Mouse (Mus musculus) G1E (cell line): ENCODE results near the gene Rnase13. TPM values are rescaled to one million over a fixed set of nuclear protein-coding genes. Genes with fewer than 3 reads are reported as not detected.

ENCODE experiments used
- ATAC-seq: 2 replicates; pipeline ENCODE4 v1.8.0; 2016; ENCODE audit warnings: mild to moderate bottlenecking; ENCODE audit not compliant: insufficient number of reproducible peaks, poor library complexity, low FRiP score, severe bottlenecking; ENCODE audit errors: extremely low read depth
- DNase-seq: peaks from one replicate; pipeline ENCODE4 v3.0.0; 2012; ENCODE audit warnings: low spot score
- H3K27me3 ChIP-seq: 2 replicates; pipeline ENCODE4 v1.6.1; 2012; ENCODE audit warnings: mild to moderate bottlenecking, low read length, inconsistent platforms; ENCODE audit not compliant: insufficient read depth
- H3K36me3 ChIP-seq: replicated peaks from 2 replicates; pipeline ENCODE3; 2012; ENCODE audit warnings: mild to moderate bottlenecking, inconsistent platforms
- H3K4me1 ChIP-seq: 2 replicates; pipeline ENCODE4 v1.6.1; 2012; ENCODE audit warnings: low read depth, low read length, inconsistent platforms, mixed read lengths; ENCODE audit not compliant: insufficient read depth
- H3K4me3 ChIP-seq: 2 replicates; pipeline ENCODE4 v1.5.1; 2012; ENCODE audit warnings: low read depth, mild to moderate bottlenecking, inconsistent platforms, low read length, moderate library complexity, mixed read lengths
- H3K9me3 ChIP-seq: replicated peaks from 2 replicates; pipeline ENCODE4 v1.6.1; 2012; ENCODE audit warnings: inconsistent platforms
- CTCF ChIP-seq: IDR thresholded peaks from 2 replicates; pipeline ENCODE4 v1.5.1; 2012; ENCODE audit warnings: low read depth, low read length, inconsistent platforms, mixed read lengths
- GATA1 ChIP-seq: IDR thresholded peaks from 2 replicates; pipeline ENCODE4 v1.6.1; 2012; ENCODE audit warnings: borderline replicate concordance, low read length, inconsistent platforms, mixed read lengths
- GATA2 ChIP-seq: IDR thresholded peaks from 2 replicates; pipeline ENCODE4 v1.6.1; 2012; ENCODE audit warnings: low read depth, low read length, inconsistent platforms, borderline replicate concordance
- POLR2AphosphoS5 ChIP-seq: IDR thresholded peaks from 2 replicates; pipeline ENCODE4 v1.6.1; 2012; ENCODE audit warnings: low read depth, low read length, inconsistent platforms; ENCODE audit not compliant: insufficient replicate concordance
- TAL1 ChIP-seq: conservative IDR thresholded peaks from 2 replicates; pipeline ENCODE4 v1.6.1; 2012; ENCODE audit warnings: low read depth, low read length, inconsistent platforms, mixed read lengths
- polyA plus RNA-seq: library from polyadenylated mRNA; stranded (reverse); fragments of >175 nt; gene quantifications from 2 replicates; pipeline ENCODE4 v1.2.3, GENCODE M21; 2012
- total RNA-seq, 2 experiments: library from RNA; stranded (forward) in 1 of 2; stranded (reverse) in 1 of 2; fragments of 200-1000 nt in 1 of 2; fragments of >200 nt in 1 of 2; fragmentation: Nextera tagmentation in 1 of 2; gene quantifications; 2 replicates each; pipeline ENCODE4 v1.2.3; 2014 to 2017

The Rnase13 gene
- total and polyA plus RNA-seq, 3 experiments: not detected

DNA sequence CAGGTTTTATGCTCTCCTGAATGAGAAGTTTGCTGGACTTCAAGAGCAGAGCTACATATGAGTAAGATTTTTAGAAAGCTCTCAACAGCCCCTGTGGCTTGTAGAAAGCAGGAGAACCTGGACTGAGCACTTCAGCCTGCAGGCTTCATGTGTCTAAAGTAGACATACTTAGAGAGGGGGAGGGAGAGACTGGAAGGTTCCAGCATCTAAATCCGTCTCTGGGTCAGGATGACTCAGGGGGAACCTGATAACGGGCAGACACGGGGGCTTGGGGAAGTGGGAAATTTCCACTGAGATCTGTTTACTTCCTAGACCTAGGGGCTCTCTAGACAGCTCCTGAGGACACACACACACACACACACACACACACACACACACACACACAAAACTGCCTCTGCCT, 7.5 kb downstream of the Rnase13 start:
- Histone ChIP-seq H3K27me3 (peaks cover 32% of the 10 kb centered on the region), H3K36me3 (no peaks in the 10 kb centered on the region), H3K4me1 (no peaks in the 10 kb centered on the region; the same call in 1 of the 2 replicates), H3K4me3 (no peak overlapping the region), H3K9me3 (no peaks in the 10 kb centered on the region)
- DNase-seq: no peak
- TF ChIP-seq POLR2AphosphoS5 (no peak), CTCF (no peak)
- no peak for ATAC-seq

DNA sequence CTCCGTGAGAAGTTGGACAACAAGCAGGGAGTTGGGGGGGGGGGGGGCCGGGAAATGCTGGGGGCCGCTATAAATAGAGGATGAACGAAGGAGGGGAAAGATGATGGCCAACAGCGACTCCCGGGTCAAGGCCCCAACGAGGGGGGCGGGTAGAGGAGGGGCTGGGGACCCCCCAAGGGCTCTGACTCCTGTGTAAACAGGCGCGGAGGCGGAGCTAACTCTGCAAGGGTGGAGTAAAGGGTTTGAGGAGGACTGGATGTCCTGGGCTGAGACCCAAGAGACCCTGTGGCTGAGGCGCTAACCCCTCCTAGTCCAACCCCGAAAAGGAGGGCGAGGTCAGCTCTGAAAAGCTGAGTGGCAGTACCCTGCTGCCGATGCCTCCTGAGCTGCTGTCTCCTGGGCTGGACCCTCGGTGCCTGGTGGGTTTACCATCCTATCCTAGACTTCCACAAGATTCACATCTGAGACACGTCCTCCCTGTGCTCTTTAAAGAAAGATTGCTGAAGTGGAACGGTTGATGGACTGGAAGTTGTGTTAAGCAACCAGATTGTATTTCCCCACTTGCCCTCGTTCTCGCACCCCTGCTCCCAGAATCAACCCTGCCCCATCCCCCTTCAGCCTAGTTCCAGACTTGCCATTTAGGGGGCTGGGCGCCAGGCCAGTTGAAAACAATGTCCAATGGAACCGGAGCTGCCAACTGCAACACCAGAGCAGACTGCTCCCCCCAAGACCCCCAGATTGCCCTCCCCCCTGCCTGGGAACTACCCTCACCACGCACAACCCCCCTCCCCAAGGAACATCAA, 8.4 kb downstream of the Rnase13 start, which contains the start of gene Ndrg2:
Ndrg2 (minus strand) TSS at position 199 of the 803 bp plus-strand sequence.
- no peak for TF ChIP-seq GATA2
- no peak for TF ChIP-seq TAL1
- no peak for TF ChIP-seq CTCF
- TF ChIP-seq GATA1: no peak
- TF ChIP-seq POLR2AphosphoS5: no peak
- peak within 1 kb of the TSS; percentile 9; the same call in 1 of the 2 replicates for H3K4me3 ChIP-seq
- no peaks in the 10 kb centered on the region for H3K36me3 ChIP-seq
- no peaks in the 10 kb centered on the region; the same call in 1 of the 2 replicates for H3K4me1 ChIP-seq
- H3K27me3 ChIP-seq: peaks cover 34% of the 10 kb centered on the region
- ATAC-seq (no peak), DNase-seq (no peak)
- H3K9me3 ChIP-seq: no peaks in the 10 kb centered on the region

DNA sequence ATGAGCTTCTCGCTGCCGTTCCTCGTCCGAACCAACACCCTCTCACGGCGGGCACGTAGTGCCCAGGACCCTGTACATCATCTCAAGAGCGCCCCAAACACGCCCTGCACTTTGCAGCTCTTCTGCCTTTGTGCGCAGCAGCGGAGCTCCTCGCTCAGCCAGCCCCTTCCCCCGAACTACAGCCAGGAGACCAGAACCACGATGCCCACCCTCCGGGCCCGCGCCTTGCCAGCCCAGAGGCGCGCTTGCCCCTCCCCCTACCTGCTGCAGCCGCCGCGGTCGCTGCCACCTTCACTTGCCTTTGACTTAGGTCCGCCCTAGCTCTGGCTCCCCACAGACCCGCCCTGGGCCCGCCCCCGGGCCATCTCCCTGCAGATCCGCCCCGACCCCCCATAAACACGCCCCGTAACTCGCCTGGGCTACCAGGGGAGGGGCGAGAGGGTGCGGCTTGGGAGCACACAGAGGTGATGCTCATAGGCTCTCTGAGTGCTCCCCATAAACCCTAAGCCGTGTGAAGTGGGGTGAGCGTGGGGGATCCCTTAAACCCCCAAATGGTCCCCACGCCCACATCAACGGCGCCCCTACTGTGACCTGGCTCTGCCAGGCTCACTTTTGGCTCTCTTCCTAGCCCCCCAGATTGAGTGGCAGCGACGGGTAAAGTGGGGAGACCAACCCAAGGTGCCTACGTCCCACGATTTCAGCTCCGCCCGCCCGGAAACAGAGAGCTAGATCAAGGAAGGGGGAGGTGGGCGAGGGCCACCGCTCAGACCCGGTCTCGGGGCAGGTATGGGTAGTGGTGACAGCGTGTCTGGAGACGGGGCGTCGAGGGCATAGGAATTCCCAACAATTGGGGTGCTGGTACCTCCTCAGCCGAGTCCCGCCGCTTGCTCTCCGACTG, 9.3 kb downstream of the Rnase13 start:
- ATAC-seq (no peak), DNase-seq (no peak)
- Histone ChIP-seq H3K27me3 (peaks cover 34% of the 10 kb centered on the region), H3K4me1 (no peaks in the 10 kb centered on the region; the same call in 1 of the 2 replicates), H3K9me3 (no peaks in the 10 kb centered on the region), H3K4me3 (peak overlapping the region; percentile 9; the same call in 1 of the 2 replicates), H3K36me3 (no peaks in the 10 kb centered on the region)
- TF ChIP-seq TAL1 (no peak), POLR2AphosphoS5 (no peak), GATA1 (no peak), GATA2 (no peak), CTCF (no peak)

DNA sequence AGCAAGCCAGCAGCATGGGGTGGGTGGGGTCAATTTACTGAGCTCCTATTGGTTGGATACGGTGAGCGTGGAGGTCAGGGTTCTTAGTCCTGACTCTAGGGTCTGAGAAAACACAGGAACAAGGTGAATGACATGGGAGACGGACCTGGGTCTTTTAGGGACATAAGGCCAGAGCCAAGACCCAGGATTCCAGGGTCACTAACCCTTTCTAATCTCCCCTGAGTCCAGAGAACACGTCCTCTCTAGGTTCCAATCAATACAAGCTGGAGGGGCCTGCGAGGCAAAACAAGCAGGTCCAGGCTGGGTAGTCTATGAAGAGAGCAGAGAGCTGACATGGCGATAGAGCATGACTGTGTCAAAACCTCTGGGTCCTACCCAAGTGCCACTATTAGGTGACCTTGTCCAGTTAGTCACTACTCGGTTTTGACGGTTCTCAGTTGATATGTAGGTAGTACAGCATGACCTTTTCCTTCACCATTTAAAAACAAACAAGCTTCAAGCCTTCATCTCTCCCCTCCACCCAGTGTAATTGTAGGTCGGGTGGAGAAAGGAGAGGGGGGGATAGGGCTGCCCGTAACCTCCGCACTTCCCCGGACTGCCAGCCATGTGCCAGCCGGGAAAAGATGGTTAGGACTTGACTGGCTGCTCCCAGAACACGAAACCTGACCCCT, 10.0 kb downstream of the Rnase13 start:
- H3K9me3 ChIP-seq: no peaks in the 10 kb centered on the region
- ATAC-seq: no peak
- no peaks in the 10 kb centered on the region; the same call in 1 of the 2 replicates for H3K4me1 ChIP-seq
- no peaks in the 10 kb centered on the region for H3K36me3 ChIP-seq
- H3K27me3 ChIP-seq: peaks cover 37% of the 10 kb centered on the region
- no peak for DNase-seq
- H3K4me3 ChIP-seq: no peak overlapping the region
- no peak for TF ChIP-seq GATA2
- TF ChIP-seq POLR2AphosphoS5: no peak
- TF ChIP-seq CTCF: no peak
- TF ChIP-seq TAL1: no peak
- no peak for TF ChIP-seq GATA1

DNA sequence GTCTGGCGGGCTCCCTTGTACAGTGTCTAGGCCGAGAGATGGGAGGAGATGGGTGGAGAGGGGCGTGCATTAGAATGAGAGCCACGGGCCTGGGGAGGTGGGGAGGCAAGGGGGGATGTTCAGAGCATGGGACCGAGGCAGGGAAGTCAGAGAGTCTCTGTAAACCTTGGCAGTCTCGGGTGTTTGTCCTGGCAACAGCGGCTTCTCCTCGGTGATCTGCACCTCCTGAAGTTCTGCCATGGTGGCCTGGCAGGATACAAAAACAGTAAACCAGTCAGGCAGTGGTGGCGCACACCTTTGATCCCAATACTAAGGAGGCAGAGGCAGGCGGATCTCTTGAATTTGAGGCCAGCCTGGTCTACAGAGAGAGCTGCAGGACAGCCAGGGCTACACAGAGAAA, 11.3 kb downstream of the Rnase13 start:
- H3K4me1 ChIP-seq: no peaks in the 10 kb centered on the region; the same call in 1 of the 2 replicates
- H3K9me3 ChIP-seq: no peaks in the 10 kb centered on the region
- ATAC-seq: no peak
- H3K4me3 ChIP-seq: no peak overlapping the region
- TF ChIP-seq GATA1: no peak
- no peak for TF ChIP-seq GATA2
- TF ChIP-seq CTCF: no peak
- no peak for TF ChIP-seq TAL1
- no peak for TF ChIP-seq POLR2AphosphoS5
- H3K36me3 ChIP-seq: no peaks in the 10 kb centered on the region
- H3K27me3 ChIP-seq: peaks cover 48% of the 10 kb centered on the region
- DNase-seq: no peak

DNA sequence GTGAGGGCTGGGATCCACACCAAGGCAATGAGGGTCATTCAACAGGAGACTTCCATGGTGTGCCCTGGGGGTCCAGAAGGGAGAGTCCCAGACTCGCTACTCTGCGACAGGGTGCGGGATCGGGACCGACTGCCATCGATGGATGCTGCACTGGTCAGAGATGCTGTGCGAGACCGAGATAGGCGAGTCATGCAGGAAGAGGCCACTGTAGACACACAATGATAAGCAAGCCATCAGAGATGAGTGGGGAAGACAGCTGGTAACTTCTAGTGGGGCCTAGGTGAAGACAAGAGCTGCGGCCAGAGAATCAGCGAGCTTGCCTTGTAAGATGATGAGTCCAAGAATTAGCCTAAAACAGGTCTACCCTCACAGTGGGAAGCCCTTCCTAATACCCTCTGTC, 16.5 kb downstream of the Rnase13 start:
- Histone ChIP-seq H3K27me3 (peaks cover 32% of the 10 kb centered on the region), H3K36me3 (no peaks in the 10 kb centered on the region), H3K4me1 (peaks cover 9% of the 10 kb centered on the region; the same call in 1 of the 2 replicates), H3K4me3 (no peak overlapping the region), H3K9me3 (no peaks in the 10 kb centered on the region)
- ATAC-seq: no peak
- DNase-seq: no peak
- TF ChIP-seq GATA2: no peak
- no peak for TF ChIP-seq POLR2AphosphoS5
- TF ChIP-seq GATA1: no peak
- TF ChIP-seq CTCF: no peak
- TF ChIP-seq TAL1: no peak
